Mouse (Mus musculus) ovary, postnatal 14 days (tissue): ENCODE data around the gene Gm436.

Source experiments
- DNase-seq: peaks from one replicate; pipeline ENCODE4 v3.0.0; 2022; ENCODE audit warnings: low spot score

The Gm436 gene

DNA sequence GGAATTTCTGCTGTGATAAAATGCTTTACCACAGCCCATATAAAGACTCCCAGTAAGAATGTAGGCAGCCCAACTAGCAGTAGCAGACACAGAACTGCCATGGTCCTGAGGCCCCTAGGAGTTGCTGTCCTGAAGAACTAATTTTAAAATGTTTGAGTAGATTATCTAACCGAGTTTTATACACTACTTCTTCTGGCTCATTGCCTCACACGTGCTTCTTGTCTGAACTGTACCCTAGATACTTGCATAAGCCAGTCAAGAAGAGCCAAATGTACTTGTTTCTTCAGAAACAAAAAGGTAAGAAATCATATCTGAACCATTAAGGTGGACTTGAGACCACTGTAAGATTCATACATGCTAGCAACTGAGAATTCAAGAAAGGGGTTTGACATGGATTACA, at the start of gene Gm436:
Gm436 (minus strand) TSS at position 101 of the 400 bp plus-strand sequence.
- no peak for DNase-seq

DNA sequence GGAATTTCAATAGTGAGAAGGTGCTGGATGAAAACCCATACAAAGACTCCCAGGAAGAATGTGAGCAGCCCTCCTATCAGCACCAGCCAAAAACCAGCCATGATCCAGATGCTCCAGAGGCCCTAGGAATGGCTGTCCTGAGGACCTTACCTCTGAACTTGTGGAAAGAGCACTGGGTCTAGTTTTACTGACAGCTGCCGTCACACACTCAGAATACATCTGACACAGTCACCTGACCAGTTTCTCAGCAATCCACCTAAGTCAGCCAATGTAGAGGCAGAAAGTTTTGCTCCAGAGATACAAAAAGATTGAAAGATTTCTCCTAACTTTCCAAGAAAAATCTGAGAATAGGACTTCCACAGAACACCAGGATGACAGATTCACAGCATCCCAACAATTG, 35.1 kb upstream of the Gm436 start, which contains the start of gene Gm13178:
Gm13178 (minus strand) TSS at position 101 of the 400 bp plus-strand sequence.
- DNase-seq: no peak

DNA sequence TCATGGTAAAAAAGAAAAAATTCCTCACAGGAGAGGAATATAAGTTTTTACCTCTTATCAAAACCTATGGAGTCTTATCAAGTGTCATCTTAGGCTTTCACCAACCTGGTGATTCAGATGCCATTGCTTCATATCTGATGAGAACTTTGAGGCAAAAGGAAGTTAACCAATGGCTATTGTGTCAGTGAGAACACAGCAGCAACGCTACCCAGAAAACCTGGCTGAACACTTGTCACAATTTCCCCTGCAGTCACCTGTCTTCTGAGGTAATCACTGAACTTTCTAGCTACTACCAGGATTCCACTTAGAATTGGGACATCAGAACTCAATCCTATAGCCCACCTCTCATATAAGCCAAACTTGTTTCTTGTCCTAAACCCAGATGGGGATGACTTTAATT, 33.5 kb upstream of the Gm436 start:
- DNase-seq: no peak

DNA sequence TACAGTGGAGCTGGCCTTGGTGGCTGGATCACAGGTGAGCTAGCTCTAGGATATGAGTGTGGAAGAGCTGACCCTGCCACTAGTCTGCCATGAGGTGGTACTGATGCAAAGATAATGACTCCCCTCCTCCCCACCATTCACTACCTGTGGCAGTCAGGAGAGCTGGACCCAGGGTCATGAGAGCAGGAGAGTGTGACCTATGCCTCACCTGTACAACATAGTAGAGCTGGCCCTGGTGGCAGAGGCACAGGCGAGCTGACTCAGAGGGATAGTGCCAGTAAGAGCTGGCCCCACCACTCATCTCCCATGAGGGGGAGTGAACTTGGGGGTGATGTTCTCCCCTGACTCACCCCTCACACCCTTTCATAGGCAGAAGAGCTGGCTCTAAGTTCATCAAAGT, 32.1 kb upstream of the Gm436 start:
- no peak for DNase-seq

DNA sequence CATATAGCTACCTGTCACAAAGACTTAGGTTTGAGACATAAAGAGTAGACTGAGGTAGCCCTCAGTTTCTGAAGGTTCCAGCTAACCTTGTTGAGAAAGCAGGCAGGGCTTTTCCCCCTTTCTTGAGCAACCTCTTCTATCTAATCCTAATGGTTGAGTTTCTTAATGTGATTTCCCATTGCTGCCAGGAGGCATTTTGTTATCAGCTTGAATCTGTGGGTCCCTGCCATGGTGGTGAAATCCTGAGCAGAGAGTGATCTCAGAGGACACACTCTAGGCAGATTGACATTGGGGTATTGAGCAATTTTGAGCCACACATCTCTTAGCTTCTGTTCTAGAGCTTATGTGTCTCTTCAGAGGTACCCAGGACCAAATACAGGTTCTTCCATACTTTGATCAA, 47.9 kb downstream of the Gm436 start:
- no peak for DNase-seq
